Mouse (Mus musculus) right cerebral cortex, postnatal 36 days (tissue): ENCODE measurements around the gene Rhobtb1.

Experiments
- DNase-seq, 2 experiments: peaks; one replicate each; pipeline ENCODE4 v3.0.0; 2022; ENCODE audit warnings: low spot score in 2 of 2, mixed read lengths in 1 of 2

Rhobtb1 gene

GRCm38 (mm10) chr10:69323986-69324385 lies 172.8 kb downstream of the Rhobtb1 start:
- no peak for DNase-seq

GRCm38 (mm10) chr10:69324816-69325215 lies 173.6 kb downstream of the Rhobtb1 start:
- DNase-seq = no peak

DNA sequence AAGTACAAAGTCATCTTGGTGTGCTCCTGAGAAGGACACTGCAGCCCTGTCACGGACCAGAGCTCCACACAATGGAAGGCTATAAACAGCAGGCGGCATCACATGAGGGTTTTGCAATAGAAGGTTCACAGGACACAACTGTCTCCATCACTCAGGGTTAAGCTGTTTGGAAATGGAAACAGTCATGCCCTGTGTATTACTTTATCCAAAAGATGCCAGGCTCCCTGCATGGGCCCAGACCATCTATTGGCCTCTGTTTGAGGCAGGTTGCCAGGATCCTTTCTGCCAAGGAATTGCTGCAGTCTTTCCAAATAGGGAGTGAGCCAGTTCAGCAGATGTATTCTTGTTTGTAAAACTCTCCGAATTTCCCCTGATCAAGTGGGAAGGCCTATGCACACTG lies 175.2 kb downstream of the Rhobtb1 start:
- DNase-seq = no peak

GRCm38 (mm10) chr10:69327362-69327761 lies 176.1 kb downstream of the Rhobtb1 start:
- no peak for DNase-seq

DNA sequence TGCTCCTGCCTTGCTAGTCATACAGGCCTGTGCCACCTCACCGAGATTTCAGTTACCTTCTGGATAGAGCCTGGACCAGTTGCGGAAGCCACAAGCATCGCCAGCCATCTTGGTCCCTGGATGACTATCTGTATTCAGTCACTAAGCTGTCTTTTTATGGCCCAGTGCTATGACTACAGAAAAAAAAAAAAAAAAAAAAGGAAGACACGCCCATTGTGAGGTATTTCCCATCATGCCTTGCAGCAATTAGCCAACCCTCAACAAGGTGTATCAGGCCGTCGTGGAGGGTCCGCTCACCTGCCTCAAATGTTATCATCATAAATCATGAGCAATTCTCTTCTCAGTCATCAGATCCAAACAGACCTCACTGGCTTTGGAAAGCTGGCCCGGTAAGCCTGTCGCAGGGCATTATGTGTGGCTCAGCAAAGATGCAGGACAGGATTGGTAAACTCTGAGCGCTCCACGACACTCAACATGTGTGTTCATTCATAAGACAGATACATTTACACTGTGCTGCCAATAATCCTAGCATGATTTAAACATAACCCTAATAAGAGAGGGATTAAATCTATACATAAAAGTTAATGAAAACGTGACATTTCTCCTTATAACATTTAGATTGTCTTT lies 176.9 kb downstream of the Rhobtb1 start:
- DNase-seq = no peak

GRCm38 (mm10) chr10:69328656-69329046 lies 177.4 kb downstream of the Rhobtb1 start:
- no peak for DNase-seq

DNA sequence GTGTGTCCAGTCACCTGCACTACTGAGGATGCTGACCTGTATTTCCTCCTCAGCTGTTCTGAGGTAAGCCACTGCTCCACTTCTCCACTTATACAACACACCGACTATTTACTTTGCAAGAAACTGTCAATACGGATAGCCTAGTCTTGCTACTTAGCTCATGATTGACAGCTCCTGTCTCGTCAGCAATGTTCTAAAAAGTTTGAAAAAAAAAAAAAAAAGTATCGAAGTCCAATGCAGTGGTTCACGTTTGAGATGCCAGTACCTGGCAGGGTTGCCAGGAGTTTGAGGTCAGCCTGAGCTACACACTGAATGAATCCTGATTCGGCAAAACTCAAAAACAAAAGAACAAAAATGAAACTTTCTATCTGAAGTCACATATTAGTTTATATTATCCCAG lies 180.0 kb downstream of the Rhobtb1 start:
- no peak for DNase-seq

DNA sequence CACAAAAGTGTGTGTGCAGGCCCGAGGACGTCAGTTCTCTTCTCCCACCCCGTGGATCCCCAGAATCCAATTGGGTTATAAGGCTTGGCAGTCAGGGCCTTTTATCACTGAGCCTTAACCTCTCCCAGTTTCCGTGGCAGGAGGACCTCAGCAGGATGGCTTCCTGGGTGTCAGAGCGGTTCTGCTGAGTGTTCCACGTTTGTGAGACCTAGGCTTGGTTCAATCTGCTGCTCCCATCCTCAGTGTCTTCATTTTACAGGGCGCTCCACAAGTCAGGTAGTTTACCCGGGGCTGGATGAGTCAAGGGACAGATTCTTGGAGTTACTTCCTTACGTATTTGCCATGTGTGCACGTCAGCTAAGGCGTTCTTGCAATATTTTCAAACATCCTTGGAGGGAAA lies 182.0 kb downstream of the Rhobtb1 start:
- no peak for DNase-seq

GRCm38 (mm10) chr10:69334271-69335194 lies 183.3 kb downstream of the Rhobtb1 start:
- no peak for DNase-seq

GRCm38 (mm10) chr10:69335195-69335536 lies 183.9 kb downstream of the Rhobtb1 start:
- DNase-seq = no peak

- no peak for DNase-seq
Measured at GRCm38 (mm10) chr10:69335611-69336010, 184.4 kb downstream of the Rhobtb1 start.

- no peak for DNase-seq
Measured at GRCm38 (mm10) chr10:69336219-69336618, 185.0 kb downstream of the Rhobtb1 start.

GRCm38 (mm10) chr10:69340001-69340400 lies 188.8 kb downstream of the Rhobtb1 start:
- no peak for DNase-seq
